Mouse (Mus musculus) liver (tissue): Measurements from ENCODE around the gene Hist1h2ae.

Source experiments
- DNase-seq: peaks from one replicate; pipeline ENCODE4 v3.0.0-alpha.2; 2020; ENCODE audit warnings: mixed read lengths

Gene Hist1h2ae

GRCm38 (mm10) chr13:23537006-23537710, 33.9 kb downstream of the Hist1h2ae start:
- DNase-seq, result no peak

DNA sequence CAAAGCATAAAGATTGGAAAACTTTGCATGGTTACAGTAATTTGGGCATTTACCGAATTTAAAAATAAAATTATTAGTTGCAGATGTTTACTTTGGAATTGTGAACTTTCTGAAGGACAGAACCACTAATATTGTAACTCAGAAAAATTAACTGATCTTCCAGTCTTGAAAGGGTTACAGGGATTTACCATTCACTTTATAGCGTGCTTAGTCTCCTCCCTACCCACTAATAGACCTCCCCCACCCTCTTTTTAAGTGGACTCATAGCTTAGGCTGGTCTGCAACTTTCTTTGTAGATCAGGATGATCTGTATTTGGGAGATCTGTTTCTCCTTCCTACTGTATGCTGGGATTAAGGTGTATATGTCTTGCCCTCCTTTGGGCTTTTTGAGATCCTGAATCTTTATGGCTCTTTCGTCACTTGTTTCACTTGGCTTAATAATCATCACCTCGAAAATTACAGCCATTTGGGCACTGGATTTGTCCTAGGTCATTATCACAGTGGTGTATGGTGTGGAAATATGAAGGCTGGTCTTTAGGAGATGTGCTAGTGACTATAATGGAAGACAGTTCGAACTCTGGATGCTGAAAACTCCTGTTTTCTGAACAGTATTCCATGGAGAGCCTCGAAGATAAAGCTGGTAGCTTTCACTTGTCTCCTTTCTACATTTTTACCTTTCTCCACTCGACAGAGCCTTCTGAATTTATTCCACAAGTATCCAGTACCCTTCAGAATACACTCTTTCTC, 34.8 kb downstream of the Hist1h2ae start:
- DNase-seq, result no peak

DNA sequence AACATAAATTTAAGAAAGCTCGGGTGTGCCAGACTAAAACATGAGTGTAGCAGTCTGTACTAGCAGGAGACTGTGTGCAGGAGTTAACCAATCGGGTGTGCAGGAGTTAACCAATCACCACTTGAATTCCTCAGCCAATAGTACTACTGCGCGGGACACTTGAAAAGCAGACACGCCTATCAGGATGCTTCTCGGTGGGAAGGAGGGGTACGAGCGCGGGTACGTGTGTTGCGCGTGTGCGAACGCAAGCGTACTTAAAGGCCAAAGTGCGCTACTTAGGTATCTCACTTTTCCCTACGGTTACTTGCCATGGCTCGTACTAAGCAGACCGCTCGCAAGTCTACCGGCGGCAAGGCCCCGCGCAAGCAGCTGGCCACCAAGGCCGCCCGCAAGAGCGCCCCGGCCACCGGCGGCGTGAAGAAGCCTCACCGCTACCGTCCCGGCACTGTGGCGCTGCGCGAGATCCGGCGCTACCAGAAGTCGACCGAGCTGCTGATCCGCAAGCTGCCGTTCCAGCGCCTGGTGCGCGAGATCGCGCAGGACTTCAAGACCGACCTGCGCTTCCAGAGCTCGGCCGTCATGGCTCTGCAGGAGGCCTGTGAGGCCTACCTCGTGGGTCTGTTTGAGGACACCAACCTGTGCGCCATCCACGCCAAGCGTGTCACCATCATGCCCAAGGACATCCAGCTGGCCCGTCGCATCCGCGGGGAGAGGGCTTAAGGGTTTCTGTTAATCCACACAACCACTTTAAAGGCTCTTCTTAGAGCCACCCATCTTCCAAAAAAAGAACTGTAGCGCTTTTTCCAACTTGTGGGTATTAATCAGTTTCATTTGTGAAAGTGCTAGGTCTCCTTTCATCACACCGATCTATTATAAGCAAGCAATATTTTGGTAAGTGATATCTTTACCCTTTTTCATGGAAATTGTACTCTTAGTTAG, 35.6 kb downstream of the Hist1h2ae start, which contains the start of gene Hist1h3g:
Gene Hist1h3g, plus strand, starts transcription at position 286 of the 939 bp plus-strand sequence.
- DNase-seq, result peak; percentile 93

DNA sequence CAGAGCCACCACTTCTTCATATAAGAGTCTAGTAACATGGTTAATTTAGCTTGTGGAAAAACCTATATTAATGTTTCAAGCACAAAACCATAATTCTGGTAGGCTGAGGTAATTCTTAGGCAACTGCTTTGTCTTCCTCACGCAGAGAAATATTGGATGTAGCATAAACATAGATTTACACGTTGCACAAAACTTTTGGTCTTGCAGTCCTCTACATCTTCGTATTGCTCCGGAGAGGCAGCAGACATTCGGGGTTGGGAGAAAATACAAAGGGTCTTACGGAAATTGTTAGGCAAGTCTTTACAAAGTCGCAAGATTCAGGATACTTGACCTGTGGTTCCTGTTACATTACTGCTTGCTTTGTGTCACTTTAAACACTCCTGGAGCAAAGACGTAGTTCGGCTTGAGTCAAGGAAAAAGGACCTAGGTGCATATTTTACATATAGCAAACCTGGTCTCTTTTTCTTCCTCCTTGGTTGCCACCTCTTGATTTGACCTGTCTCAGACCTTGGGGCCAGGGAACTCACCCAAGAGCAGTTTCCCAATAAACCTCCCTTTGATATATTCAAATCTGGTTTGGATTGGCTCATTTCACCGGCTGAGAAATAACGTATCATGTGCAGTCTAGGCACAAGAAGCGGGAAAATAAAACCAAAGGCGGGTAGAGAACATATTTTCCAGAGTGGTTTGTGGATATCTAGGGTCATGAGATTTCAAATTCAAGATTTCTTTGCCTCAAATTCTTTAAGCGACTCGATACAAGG, 36.5 kb downstream of the Hist1h2ae start:
- peak; percentile 54 for DNase-seq

- DNase-seq, result peak; percentile 87
Observed at GRCm38 (mm10) chr13:23533560-23534367, 37.3 kb downstream of the Hist1h2ae start, which contains the start of gene Hist1h2af. Gene Hist1h2af (plus strand): TSS chr13:23533906.

DNA sequence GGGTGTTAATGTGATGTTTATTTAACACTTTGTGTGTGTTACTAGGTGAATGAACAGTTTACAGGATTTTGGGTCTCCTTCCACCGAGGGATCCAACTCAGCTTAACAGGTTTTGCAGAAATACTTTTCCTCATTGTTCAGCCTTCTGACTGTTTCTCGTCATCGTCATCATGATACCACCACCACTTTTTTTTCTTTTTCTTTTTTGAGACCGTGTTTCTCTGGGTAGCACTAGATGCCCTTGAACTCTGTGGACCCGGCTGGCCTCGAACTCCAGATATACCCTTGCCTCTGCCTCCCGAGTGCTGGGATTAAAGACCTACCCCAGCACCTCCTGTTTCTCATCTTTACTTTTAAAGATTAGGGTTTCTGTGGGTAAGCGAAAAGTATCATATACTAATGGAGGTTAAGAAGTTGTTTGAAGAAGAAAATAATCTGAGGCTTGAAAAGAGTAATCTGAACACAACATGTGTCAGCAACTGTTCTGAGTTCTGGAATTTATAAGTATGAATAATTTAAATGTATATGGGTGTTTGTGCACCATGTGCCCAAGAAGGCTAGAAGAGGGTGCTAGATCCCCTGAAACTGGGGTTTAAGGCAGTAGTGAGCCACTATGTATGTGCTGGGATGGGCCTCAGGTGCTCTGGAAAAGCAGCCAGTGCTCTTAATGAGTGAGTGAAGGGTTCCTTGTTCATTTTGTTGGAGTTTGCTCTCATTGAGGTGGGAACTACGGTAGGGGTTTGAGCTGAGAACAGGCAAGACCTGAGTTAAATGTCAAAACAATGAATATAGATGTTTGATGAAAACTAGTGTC, 38.6 kb downstream of the Hist1h2ae start:
- peak; percentile 53 for DNase-seq

DNA sequence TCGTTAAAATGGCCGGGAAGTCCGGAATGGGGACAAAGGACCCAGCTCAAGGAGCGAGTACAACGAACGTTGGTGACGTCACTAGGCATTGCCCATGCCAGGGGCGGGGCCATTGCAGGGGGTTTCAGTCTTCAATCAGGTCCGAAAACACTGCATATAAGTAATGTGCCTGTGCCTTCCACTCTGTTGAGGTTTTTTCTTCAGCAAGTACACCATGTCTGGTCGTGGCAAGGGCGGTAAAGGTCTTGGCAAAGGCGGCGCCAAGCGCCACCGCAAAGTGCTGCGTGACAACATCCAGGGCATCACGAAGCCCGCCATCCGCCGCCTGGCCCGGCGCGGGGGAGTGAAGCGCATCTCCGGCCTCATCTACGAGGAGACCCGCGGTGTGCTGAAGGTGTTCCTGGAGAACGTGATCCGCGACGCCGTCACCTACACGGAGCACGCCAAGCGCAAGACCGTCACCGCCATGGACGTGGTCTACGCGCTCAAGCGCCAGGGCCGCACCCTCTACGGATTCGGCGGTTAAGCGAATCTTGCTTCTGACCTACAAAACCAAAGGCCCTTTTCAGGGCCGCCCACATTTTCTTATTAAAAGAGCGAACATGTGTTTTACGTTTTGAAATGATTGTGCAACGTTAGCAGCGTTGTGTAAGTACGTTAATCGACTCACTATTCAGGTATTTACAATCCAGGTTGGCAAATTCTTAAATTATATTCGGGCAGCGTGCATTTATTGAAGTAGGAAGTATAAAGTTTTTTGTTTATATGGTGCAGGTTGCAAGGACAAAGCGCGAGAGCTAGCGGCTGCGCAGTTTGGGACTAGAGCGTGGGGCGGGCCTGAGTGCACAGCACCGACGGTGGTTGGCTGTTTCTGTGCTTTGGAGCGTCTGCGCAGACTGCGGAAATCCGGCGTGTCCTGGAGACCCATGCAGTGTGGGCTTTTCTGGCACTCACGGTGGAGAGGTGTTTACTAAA, 39.8 kb downstream of the Hist1h2ae start, which contains the start of gene Hist1h4h:
Gene Hist1h4h, plus strand, starts transcription at position 150 of the 975 bp plus-strand sequence.
- DNase-seq, result peak; percentile 96

DNA sequence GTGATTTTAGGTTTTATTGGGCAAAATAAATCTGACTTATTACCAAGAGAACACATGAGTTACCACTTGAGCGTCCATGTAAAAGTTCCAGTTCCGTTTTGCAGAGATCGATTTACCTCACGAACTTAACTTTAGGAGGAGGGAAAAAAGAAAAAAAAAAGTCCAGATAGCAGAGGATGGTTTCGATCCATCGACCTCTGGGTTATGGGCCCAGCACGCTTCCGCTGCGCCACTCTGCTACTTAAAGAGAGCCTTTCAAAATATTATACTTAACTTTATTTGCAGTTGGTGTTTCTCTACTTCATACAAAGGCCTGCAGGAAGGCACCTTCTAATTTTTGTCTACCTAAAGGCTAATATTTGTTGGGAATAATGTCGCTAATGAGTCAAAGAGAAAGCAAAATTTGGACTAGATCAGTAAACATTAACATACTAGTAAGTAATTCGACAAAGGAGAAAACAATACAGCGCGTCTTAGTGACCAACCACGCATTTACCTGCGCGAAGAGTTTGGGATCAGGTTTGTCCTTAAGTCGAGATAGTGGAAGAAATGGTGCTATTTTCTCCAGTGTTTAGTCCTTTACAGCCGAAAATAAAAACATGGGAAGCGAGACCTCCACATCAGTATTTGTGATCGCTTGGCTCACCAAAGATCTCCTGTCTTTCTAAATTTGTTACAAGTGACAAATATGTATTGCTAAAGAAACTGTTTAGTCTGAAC, 40.7 kb downstream of the Hist1h2ae start:
- DNase-seq, result peak; percentile 75

- no peak for DNase-seq
Observed at GRCm38 (mm10) chr13:23529480-23530165, 41.4 kb downstream of the Hist1h2ae start.

DNA sequence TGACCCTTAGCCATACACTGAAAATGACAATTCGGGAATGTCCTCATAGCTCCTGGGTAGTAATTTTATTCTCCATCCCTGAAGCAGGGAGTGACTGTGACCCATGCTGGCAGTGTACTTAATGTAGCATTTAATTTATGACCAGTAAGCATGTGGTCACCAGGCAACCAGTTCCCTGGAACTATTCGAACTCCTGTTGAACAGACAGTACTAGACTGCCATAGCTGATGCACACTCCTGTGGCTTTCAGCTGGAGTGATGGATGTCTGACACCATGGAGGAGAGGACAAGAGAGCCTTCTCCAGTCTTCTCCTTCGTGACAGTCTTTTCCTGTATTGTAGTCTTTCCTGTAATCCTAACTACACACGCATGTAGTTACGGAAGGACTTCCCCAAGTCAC, 42.0 kb downstream of the Hist1h2ae start:
- no peak for DNase-seq

- DNase-seq, result peak; percentile 90
Observed at GRCm38 (mm10) chr13:23526312-23526711, 44.7 kb downstream of the Hist1h2ae start.

- no peak for DNase-seq
Observed at GRCm38 (mm10) chr13:23525901-23526300, 45.1 kb downstream of the Hist1h2ae start.

DNA sequence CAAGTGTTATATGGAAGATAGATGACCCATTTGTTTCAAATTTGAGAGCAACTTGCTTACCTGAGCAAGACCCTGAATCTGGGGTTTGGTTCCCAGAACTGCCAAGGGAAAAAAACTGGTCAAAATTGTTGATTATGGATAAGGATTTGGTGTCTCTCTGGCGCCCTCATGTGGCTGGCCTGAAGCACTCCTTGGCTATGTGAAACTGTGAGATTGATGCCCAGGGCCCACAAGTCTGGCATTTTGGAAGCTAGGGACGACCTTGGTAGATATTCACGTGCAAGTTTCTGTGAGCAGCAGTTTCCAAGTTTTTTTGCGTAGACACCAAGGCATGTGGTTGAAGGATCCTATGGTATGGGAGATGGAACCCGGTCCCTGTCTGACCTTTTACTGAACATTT, 46.4 kb downstream of the Hist1h2ae start:
- DNase-seq, result peak; percentile 90

DNA sequence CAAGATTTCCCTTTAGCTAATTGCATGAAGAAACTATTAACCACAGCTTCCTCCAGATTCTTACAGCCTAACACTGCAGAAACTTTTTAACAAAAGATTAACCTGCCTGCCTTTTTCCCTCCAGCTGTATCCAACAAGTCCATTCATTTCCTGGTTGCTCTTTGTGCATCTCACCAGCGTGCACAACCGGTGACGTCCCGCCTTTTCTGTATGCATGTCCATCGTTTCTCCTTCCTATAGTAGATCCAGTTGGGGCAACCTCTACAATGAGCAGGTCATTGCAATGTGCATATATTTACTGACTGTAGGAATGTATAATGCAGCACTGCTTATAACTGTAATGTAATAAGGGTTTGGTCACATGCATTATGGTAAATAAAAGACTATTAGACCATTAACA, 47.0 kb downstream of the Hist1h2ae start:
- no peak for DNase-seq

DNA sequence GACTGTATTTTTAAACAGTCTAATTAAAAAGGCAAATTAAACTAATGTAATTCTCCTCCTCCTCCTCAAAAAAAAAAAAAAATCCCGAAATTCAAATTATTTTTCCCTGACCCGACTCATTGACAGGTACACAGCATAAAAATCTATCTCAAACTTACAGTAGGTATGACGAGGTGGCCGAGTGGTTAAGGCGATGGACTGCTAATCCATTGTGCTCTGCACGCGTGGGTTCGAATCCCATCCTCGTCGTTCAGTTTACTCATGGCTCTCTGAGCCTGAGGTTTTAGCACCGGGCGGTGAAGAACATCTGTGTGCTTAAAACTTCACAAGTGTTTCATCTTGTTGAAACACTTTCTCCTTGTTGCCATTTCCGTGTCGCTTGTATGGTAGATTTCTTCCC, 49.3 kb downstream of the Hist1h2ae start:
- DNase-seq, result peak; percentile 87
